Mouse (Mus musculus): Measurements from ENCODE around the gene Olfr1347. TPM values are rescaled to one million over a fixed set of nuclear protein-coding genes. Genes with fewer than 3 reads are reported as not detected.
"Not testable (repeated sequence)": the region's sequence is repeated elsewhere in the genome, so short reads cannot be mapped to it uniquely, and the experiment has no call there.

The Olfr1347 gene
- polyA plus RNA-seq (2015; fragmentation: Nextera tagmentation; extraction: Ambion mirVana), result not detected in 2 replicates

- Histone ChIP-seq H3K9ac (no peak within 1 kb of the TSS), H3K4me1 (replicated peaks) (no peaks in the 10 kb centered on the region), H3K27me3 (no peaks in the 10 kb centered on the region), H3K27ac (replicated peaks) (no peak within 1 kb of the TSS), H3K4me3 (no peak within 1 kb of the TSS), H3K36me3 (no peaks in the 10 kb centered on the region), H3K9me3 (no peaks in the 10 kb centered on the region), H3K4me2 (no peak within 1 kb of the TSS)
- WGBS, result 60% methylated on average over 1 of the region's 1 CpGs
- ATAC-seq (ENCODE audit: low FRiP score, low read depth), result no peak
These were observed at the start of gene Olfr1347 for GRCm38 (mm10) chr7:6499655-6500054. TSS of gene Olfr1347 (minus strand) at chr7:6499755.

- Histone ChIP-seq H3K9ac (no peak overlapping the region), H3K27ac (replicated peaks) (no peak overlapping the region), H3K27me3 (no peaks in the 10 kb centered on the region), H3K4me2 (no peak overlapping the region), H3K9me3 (no peaks in the 10 kb centered on the region), H3K4me1 (replicated peaks) (no peaks in the 10 kb centered on the region), H3K4me3 (no peak overlapping the region), H3K36me3 (no peaks in the 10 kb centered on the region)
- no peak for ATAC-seq (ENCODE audit: low FRiP score, low read depth)
- WGBS, result 66% methylated on average over 5 of the region's 5 CpGs
These were observed 26.6 kb upstream of the Olfr1347 start for GRCm38 (mm10) chr7:6526141-6526540.

GRCm38 (mm10) chr7:6525001-6525400 lies 25.4 kb upstream of the Olfr1347 start:
- no peak overlapping the region for H3K4me2 ChIP-seq
- no peaks in the 10 kb centered on the region for H3K4me1 ChIP-seq (replicated peaks)
- WGBS, result 63% methylated on average over 3 of the region's 3 CpGs
- no peaks in the 10 kb centered on the region for H3K9me3 ChIP-seq
- no peak overlapping the region for H3K4me3 ChIP-seq
- H3K27ac ChIP-seq (replicated peaks), result no peak overlapping the region
- H3K9ac ChIP-seq, result no peak overlapping the region
- ATAC-seq (ENCODE audit: low FRiP score, low read depth), result no peak
- H3K27me3 ChIP-seq, result no peaks in the 10 kb centered on the region
- H3K36me3 ChIP-seq, result no peaks in the 10 kb centered on the region

GRCm38 (mm10) chr7:6522850-6523249 lies 23.3 kb upstream of the Olfr1347 start, which contains the start of gene Olfr1349:
TSS of gene Olfr1349 (minus strand) at chr7:6522950.
- Histone ChIP-seq H3K27ac (replicated peaks) (no peak within 1 kb of the TSS), H3K36me3 (no peaks in the 10 kb centered on the region), H3K4me2 (no peak within 1 kb of the TSS), H3K9me3 (no peaks in the 10 kb centered on the region), H3K9ac (no peak within 1 kb of the TSS), H3K27me3 (no peaks in the 10 kb centered on the region), H3K4me1 (replicated peaks) (no peaks in the 10 kb centered on the region), H3K4me3 (no peak within 1 kb of the TSS)
- ATAC-seq (ENCODE audit: low FRiP score, low read depth), result no peak
- 81% methylated on average over 5 of the region's 5 CpGs for WGBS

- Histone ChIP-seq H3K9me3 (no peaks in the 10 kb centered on the region), H3K27ac (replicated peaks) (no peak overlapping the region), H3K4me1 (replicated peaks) (no peaks in the 10 kb centered on the region), H3K9ac (no peak overlapping the region), H3K27me3 (no peaks in the 10 kb centered on the region), H3K4me3 (no peak overlapping the region), H3K4me2 (no peak overlapping the region), H3K36me3 (no peaks in the 10 kb centered on the region)
- 34% methylated on average over 1 of the region's 1 CpGs for WGBS
- ATAC-seq (ENCODE audit: low FRiP score, low read depth), result no peak
These were observed 22.1 kb upstream of the Olfr1347 start for GRCm38 (mm10) chr7:6521666-6522065.

- Histone ChIP-seq H3K27me3 (no peaks in the 10 kb centered on the region), H3K4me2 (no peak within 1 kb of the TSS), H3K4me1 (replicated peaks) (no peaks in the 10 kb centered on the region), H3K9me3 (no peaks in the 10 kb centered on the region), H3K27ac (replicated peaks) (no peak within 1 kb of the TSS), H3K9ac (no peak within 1 kb of the TSS), H3K36me3 (no peaks in the 10 kb centered on the region), H3K4me3 (no peak within 1 kb of the TSS)
- 93% methylated on average over 1 of the region's 1 CpGs for WGBS
- no peak for ATAC-seq (ENCODE audit: low FRiP score, low read depth)
These were observed 9.1 kb upstream of the Olfr1347 start, which contains the start of gene Olfr1348 for GRCm38 (mm10) chr7:6508648-6509047. TSS of gene Olfr1348 (minus strand) at chr7:6508748.

- Histone ChIP-seq H3K4me2 (no peak within 1 kb of the TSS), H3K9me3 (no peaks in the 10 kb centered on the region), H3K36me3 (no peaks in the 10 kb centered on the region), H3K27me3 (no peaks in the 10 kb centered on the region), H3K27ac (replicated peaks) (no peak within 1 kb of the TSS), H3K4me1 (replicated peaks) (no peaks in the 10 kb centered on the region), H3K9ac (no peak within 1 kb of the TSS), H3K4me3 (no peak within 1 kb of the TSS)
- 33% methylated on average over 2 of the region's 2 CpGs for WGBS
- no peak for ATAC-seq (ENCODE audit: low FRiP score, low read depth)
These were observed 12.7 kb downstream of the Olfr1347 start, which contains the start of gene Olfr5 for GRCm38 (mm10) chr7:6486841-6487240. TSS of gene Olfr5 (minus strand) at chr7:6486941.

- H3K9me3 ChIP-seq; H3K27me3 ChIP-seq; H3K4me1 ChIP-seq (replicated peaks); ATAC-seq (ENCODE audit: low FRiP score, low read depth); H3K4me2 ChIP-seq; H3K36me3 ChIP-seq; H3K27ac ChIP-seq (replicated peaks); H3K4me3 ChIP-seq; H3K9ac ChIP-seq: not testable (repeated sequence)
- 75% methylated on average over 2 of the region's 2 CpGs for WGBS
These were observed 21.9 kb downstream of the Olfr1347 start for GRCm38 (mm10) chr7:6477633-6478032.

- no peak within 1 kb of the TSS for H3K4me3 ChIP-seq
- H3K4me1 ChIP-seq (replicated peaks), result no peaks in the 10 kb centered on the region
- no peaks in the 10 kb centered on the region for H3K9me3 ChIP-seq
- ATAC-seq (ENCODE audit: low FRiP score, low read depth), result no peak
- H3K9ac ChIP-seq, result no peak within 1 kb of the TSS
- no peak within 1 kb of the TSS for H3K27ac ChIP-seq (replicated peaks)
- no peaks in the 10 kb centered on the region for H3K27me3 ChIP-seq
- H3K36me3 ChIP-seq, result no peaks in the 10 kb centered on the region
- H3K4me2 ChIP-seq, result no peak within 1 kb of the TSS
These were observed 32.6 kb downstream of the Olfr1347 start, which contains the start of gene Olfr1346 for GRCm38 (mm10) chr7:6466951-6467350. TSS of gene Olfr1346 (plus strand) at chr7:6467101.

GRCm38 (mm10) chr7:6456399-6456798 lies 43.2 kb downstream of the Olfr1347 start:
- Histone ChIP-seq H3K4me2 (no peak overlapping the region), H3K9me3 (no peaks in the 10 kb centered on the region), H3K4me1 (replicated peaks) (no peaks in the 10 kb centered on the region), H3K36me3 (no peaks in the 10 kb centered on the region), H3K27me3 (no peaks in the 10 kb centered on the region), H3K9ac (no peak overlapping the region), H3K27ac (replicated peaks) (no peak overlapping the region), H3K4me3 (no peak overlapping the region)
- 35% methylated on average over 3 of the region's 3 CpGs for WGBS
- ATAC-seq (ENCODE audit: low FRiP score, low read depth), result no peak

- Histone ChIP-seq H3K9ac (no peak within 1 kb of the TSS), H3K36me3 (no peaks in the 10 kb centered on the region), H3K27ac (replicated peaks) (no peak within 1 kb of the TSS), H3K4me3 (no peak within 1 kb of the TSS), H3K4me2 (no peak within 1 kb of the TSS), H3K4me1 (replicated peaks) (no peaks in the 10 kb centered on the region), H3K9me3 (no peaks in the 10 kb centered on the region), H3K27me3 (no peaks in the 10 kb centered on the region)
- ATAC-seq (ENCODE audit: low FRiP score, low read depth), result no peak
These were observed 43.7 kb downstream of the Olfr1347 start, which contains the start of gene Olfr1336 for GRCm38 (mm10) chr7:6455868-6456267. TSS of gene Olfr1336 (plus strand) at chr7:6456168.

GRCm38 (mm10) chr7:6447771-6448170 lies 51.8 kb downstream of the Olfr1347 start:
- no peak for ATAC-seq (ENCODE audit: low FRiP score, low read depth)

GRCm38 (mm10) chr7:6441173-6441572 lies 58.4 kb downstream of the Olfr1347 start:
- no peaks in the 10 kb centered on the region for H3K27me3 ChIP-seq
- no peak for ATAC-seq (ENCODE audit: low FRiP score, low read depth)
- no peak overlapping the region for H3K9ac ChIP-seq
- H3K9me3 ChIP-seq, result no peaks in the 10 kb centered on the region
- no peaks in the 10 kb centered on the region for H3K36me3 ChIP-seq
- no peak overlapping the region for H3K4me2 ChIP-seq
- no peak overlapping the region for H3K4me3 ChIP-seq
- 51% methylated on average over 2 of the region's 2 CpGs for WGBS
- no peak overlapping the region for H3K27ac ChIP-seq (replicated peaks)
- H3K4me1 ChIP-seq (replicated peaks), result no peaks in the 10 kb centered on the region

More at GRCm38 (mm10) chr7:6447771-6448170, 51.8 kb downstream of the Olfr1347 start:
- H3K4me2 ChIP-seq, result no peak overlapping the region
- 88% methylated on average over 5 of the region's 5 CpGs for WGBS
- H3K9me3 ChIP-seq, result no peaks in the 10 kb centered on the region
- no peak overlapping the region for H3K9ac ChIP-seq
- no peak overlapping the region for H3K4me3 ChIP-seq
- no peaks in the 10 kb centered on the region for H3K36me3 ChIP-seq
- no peak overlapping the region for H3K27ac ChIP-seq (replicated peaks)
- H3K27me3 ChIP-seq, result no peaks in the 10 kb centered on the region
- H3K4me1 ChIP-seq (replicated peaks), result no peaks in the 10 kb centered on the region
